ENCODE assay signal across 8 mouse cellular contexts in the genomic region with DNA sequence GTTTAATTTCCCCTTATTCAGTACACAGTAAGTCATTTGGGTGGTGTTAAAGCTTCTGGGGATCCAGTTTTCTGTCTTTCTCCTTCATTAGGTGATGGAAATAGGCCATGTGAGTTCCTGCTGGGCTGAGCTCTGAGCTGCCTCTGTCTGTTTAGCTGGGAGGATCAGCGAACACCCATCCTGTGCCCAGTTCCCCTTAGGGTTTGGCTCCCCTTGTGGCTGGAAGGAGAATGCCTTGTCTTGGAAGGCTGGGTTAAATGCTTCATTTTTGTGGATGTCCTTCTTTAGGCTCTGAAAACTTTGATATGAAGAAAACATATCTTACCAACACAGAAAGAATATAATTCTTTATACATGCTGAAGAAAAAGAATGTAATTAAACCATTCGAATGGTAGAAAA. TPM values are rescaled to one million over a fixed set of nuclear protein-coding genes. Genes with fewer than 3 reads are reported as not detected.
A peak's percentile ranks its signal among the peaks of the same experiment; 100 is the strongest.
DNase-seq lines count a peak whose midpoint lies in the region; TF ChIP-seq lines count a peak whose summit lies in the region.

No protein-coding gene starts in this region.

- peak; percentile 43; the same call in 1 of the 2 replicates for TF ChIP-seq CTCF in olfactory bulb, adult 2 months (IDR thresholded peaks at IDR 0.05; ENCODE audit: insufficient read depth, low read depth, low read length)

- H3K4me1 ChIP-seq in olfactory bulb, adult 2 months (ENCODE audit: control insufficient read depth, insufficient read depth, low read length), result no peaks in the 10 kb centered on the region

- 49% methylated on average over 2 of the region's 2 CpGs for WGBS in olfactory bulb, adult 2 months

- no peak overlapping the region for H3K27ac ChIP-seq in olfactory bulb, adult 2 months (ENCODE audit: insufficient read depth, low read depth, low read length)

- peak; percentile 15 for DNase-seq in gastrocnemius, adult 18-20 months (ENCODE audit: low spot score)
- DNase-seq in gastrocnemius, postnatal 25 days, result no peak
- DNase-seq in 3T3-L1 (ENCODE audit: low read depth, low spot score) (peak; percentile 57), ZHBTc4 (ENCODE audit: low read depth, low spot score) (peak; percentile 64)
- peak; percentile 21 for DNase-seq in heart, postnatal 4 days
- DNase-seq in layer of hippocampus, postnatal 25 days (ENCODE audit: extremely low spot score in 1 of 2, low spot score in 1 of 2), result no peak
- DNase-seq in right cerebral cortex, postnatal 25 days, result no peak

- no peak overlapping the region for H3K4me3 ChIP-seq in olfactory bulb, adult 2 months (ENCODE audit: insufficient read depth, low read depth, low read length)

- no peak for TF ChIP-seq POLR2A in olfactory bulb, adult 2 months (IDR thresholded peaks at IDR 0.05; ENCODE audit: insufficient read depth, low read depth, low read length)

RNA-seq across cellular contexts. Expression of a gene that starts 19.5 kb away (rescaled TPM):
- total RNA-seq in gastrocnemius, adult 18-20 months (2021), result 10 to 100 TPM in 1 of 2 experiments, 1 to 10 TPM in 1; 5.4 to 13.0 TPM
- total RNA-seq in gastrocnemius, postnatal 25 days (2021), result 1 to 10 TPM; 8.2 to 9.9 TPM
- 10 to 100 TPM; 40.6 to 47.6 TPM for total RNA-seq in heart, postnatal 4 days (2021)
- polyA plus RNA-seq in olfactory bulb, adult 2 months (2012; ENCODE audit: insufficient read depth, insufficient read length, low replicate concordance, missing spikeins), result 401 TPM in 1 of 2 replicates, not detected in the other
- 100 to 1,000 TPM; 352 to 377 TPM for total RNA-seq in layer of hippocampus, postnatal 25 days (2021)

Comparison
In these comparisons a context has a peak if more than half of its experiments do, and no peak if none do; other contexts are left out.
1. DNase-seq: peak in gastrocnemius, adult 18-20 months (single experiment), 3T3-L1 (single experiment), ZHBTc4 (single experiment) and heart, postnatal 4 days (single experiment); none in gastrocnemius, postnatal 25 days (single experiment), layer of hippocampus, postnatal 25 days (0 of 2) and right cerebral cortex, postnatal 25 days (single experiment).
2. RNA of a gene that starts 19.5 kb away (total RNA-seq): 352 to 377 TPM in layer of hippocampus, postnatal 25 days; 40.6 to 47.6 TPM in heart, postnatal 4 days, 5.4 to 13.0 TPM in gastrocnemius, adult 18-20 months and 8.2 to 9.9 TPM in gastrocnemius, postnatal 25 days; every median in the first group is over 4 times any median in the second.